In the genomic region with DNA sequence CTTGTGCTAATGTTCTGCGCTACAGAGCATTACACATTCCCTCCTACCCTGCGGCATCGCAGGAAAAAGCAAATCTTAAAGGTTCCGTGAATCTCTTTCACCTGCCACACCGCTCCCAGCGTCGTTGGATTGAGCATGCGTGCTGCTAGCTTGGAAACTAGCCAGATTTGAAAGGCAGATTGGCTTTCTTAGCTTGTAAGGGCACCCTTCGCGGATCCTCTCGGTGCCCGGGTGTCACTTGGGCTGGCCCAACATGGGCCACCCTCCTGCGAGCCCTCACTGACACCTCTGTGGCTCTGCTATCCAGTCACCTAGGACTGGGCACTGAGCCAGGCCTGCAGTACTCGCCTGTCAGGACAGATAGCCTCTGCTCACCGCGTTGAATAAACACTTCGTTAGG, we compare ENCODE assay signal across 10 mouse cellular contexts.
DNase-seq lines count a peak whose midpoint lies in the region; ATAC-seq lines count a peak whose summit lies in the region.
"Had no signal": no experiment of that assay in that cellular context is flagged by ENCODE, and none has a peak within 500 bp of the region (broad histone marks: within the 10 kb centered on the region; RNA-seq: fewer than 3 reads in every experiment).

No protein-coding gene starts in this region.

- no peaks in the 10 kb centered on the region for H3K27me3 ChIP-seq in midbrain, embryonic 13.5 days
- no peaks in the 10 kb centered on the region for H3K27me3 ChIP-seq in midbrain, embryonic 10.5 days (ENCODE audit: low read depth, poor library complexity, severe bottlenecking)
- H3K27me3 ChIP-seq in heart, embryonic 16.5 days (ENCODE audit: control insufficient read depth, insufficient read depth, low read length) = no peaks in the 10 kb centered on the region
- no peaks in the 10 kb centered on the region for H3K27me3 ChIP-seq in liver, embryonic 12.5 days (replicated peaks)
- no peaks in the 10 kb centered on the region for H3K27me3 ChIP-seq in kidney, embryonic 15.5 days
- H3K27me3 ChIP-seq: limb, embryonic 15.5 days had no signal

- WGBS in midbrain, embryonic 13.5 days = 57% methylated on average over 17 of the region's 17 CpGs
- WGBS in midbrain, embryonic 10.5 days = 84% methylated on average over 17 of the region's 17 CpGs
- WGBS in heart, embryonic 16.5 days = 33% methylated on average over 17 of the region's 17 CpGs
- WGBS in liver, embryonic 12.5 days (ENCODE audit: insufficient replicate concordance) = 67% methylated on average over 17 of the region's 17 CpGs
- WGBS in kidney, embryonic 15.5 days = 68% methylated on average over 17 of the region's 17 CpGs

- no peak overlapping the region for H3K9ac ChIP-seq in midbrain, embryonic 13.5 days (replicated peaks)
- no peak overlapping the region for H3K9ac ChIP-seq in heart, embryonic 16.5 days (ENCODE audit: low read length)
- no peak overlapping the region for H3K9ac ChIP-seq in liver, embryonic 12.5 days
- H3K9ac ChIP-seq in kidney, embryonic 15.5 days = no peak overlapping the region
- H3K9ac ChIP-seq: limb, embryonic 15.5 days had no signal

- H3K27ac ChIP-seq in midbrain, embryonic 13.5 days = peak overlapping the region; percentile 72
- no peak overlapping the region for H3K27ac ChIP-seq in midbrain, embryonic 10.5 days (replicated peaks)
- no peak overlapping the region for H3K27ac ChIP-seq in heart, embryonic 16.5 days (ENCODE audit: low read length)
- no peak overlapping the region for H3K27ac ChIP-seq in liver, embryonic 12.5 days
- no peak overlapping the region for H3K27ac ChIP-seq in kidney, embryonic 15.5 days
- H3K27ac ChIP-seq: limb, embryonic 15.5 days had no signal

- H3K4me2 ChIP-seq in midbrain, embryonic 13.5 days (replicated peaks) = 0 out of 2 replicates have a peak overlapping the region, but pooled peaks have one; percentile 5
- H3K4me2 ChIP-seq in heart, embryonic 16.5 days (ENCODE audit: low read depth, low read length) = peak overlapping the region; percentile 46
- H3K4me2 ChIP-seq in liver, embryonic 12.5 days = no peak overlapping the region
- H3K4me2 ChIP-seq in kidney, embryonic 15.5 days = no peak overlapping the region
- H3K4me2 ChIP-seq: limb, embryonic 15.5 days had no signal

- ATAC-seq in midbrain, embryonic 13.5 days = peak; percentile 75
- peak; percentile 41; the same call in 1 of the 2 replicates for ATAC-seq in heart, embryonic 16.5 days (replicated peaks; ENCODE audit: extremely low read depth, insufficient read depth, low FRiP score)
- ATAC-seq in liver, embryonic 12.5 days = no peak
- no peak for ATAC-seq in kidney, embryonic 15.5 days (replicated peaks; ENCODE audit: low FRiP score)

- peaks cover 48% of the 10 kb centered on the region for H3K4me1 ChIP-seq in midbrain, embryonic 13.5 days (replicated peaks)
- no peaks in the 10 kb centered on the region for H3K4me1 ChIP-seq in midbrain, embryonic 10.5 days
- peaks cover 4% of the 10 kb centered on the region for H3K4me1 ChIP-seq in heart, embryonic 16.5 days (ENCODE audit: control insufficient read depth, insufficient read depth, low read length)
- H3K4me1 ChIP-seq in liver, embryonic 12.5 days = no peaks in the 10 kb centered on the region
- no peaks in the 10 kb centered on the region for H3K4me1 ChIP-seq in kidney, embryonic 15.5 days
- H3K4me1 ChIP-seq: limb, embryonic 15.5 days had no signal

- no peak overlapping the region for H3K4me3 ChIP-seq in midbrain, embryonic 13.5 days (replicated peaks)
- no peak overlapping the region for H3K4me3 ChIP-seq in midbrain, embryonic 10.5 days
- peak overlapping the region; percentile 14; the same call in 1 of the 2 replicates for H3K4me3 ChIP-seq in heart, embryonic 16.5 days (ENCODE audit: low read length)
- H3K4me3 ChIP-seq in liver, embryonic 12.5 days = no peak overlapping the region
- no peak overlapping the region for H3K4me3 ChIP-seq in kidney, embryonic 15.5 days (replicated peaks)
- H3K4me3 ChIP-seq: limb, embryonic 15.5 days; myocyte had no signal

- peak; percentile 9 for DNase-seq in adrenal gland, postnatal 10 days
- no peak for DNase-seq in adrenal gland, postnatal 36 days
- no peak for DNase-seq in midbrain, embryonic 10.5 days (ENCODE audit: low spot score)
- peak; percentile 36 to 63 for DNase-seq in right cerebral cortex, adult 2 months (ENCODE audit: low spot score in 2 of 2)

- H3K9me3 ChIP-seq in midbrain, embryonic 13.5 days = no peaks in the 10 kb centered on the region
- no peaks in the 10 kb centered on the region for H3K9me3 ChIP-seq in midbrain, embryonic 10.5 days (replicated peaks)
- no peaks in the 10 kb centered on the region for H3K9me3 ChIP-seq in heart, embryonic 16.5 days (replicated peaks; ENCODE audit: control insufficient read depth, low read length)
- H3K9me3 ChIP-seq in liver, embryonic 12.5 days (replicated peaks) = no peaks in the 10 kb centered on the region
- no peaks in the 10 kb centered on the region for H3K9me3 ChIP-seq in kidney, embryonic 15.5 days (replicated peaks)
- H3K9me3 ChIP-seq: limb, embryonic 15.5 days had no signal

- no peaks in the 10 kb centered on the region for H3K36me3 ChIP-seq in midbrain, embryonic 13.5 days
- no peaks in the 10 kb centered on the region for H3K36me3 ChIP-seq in midbrain, embryonic 10.5 days
- no peaks in the 10 kb centered on the region for H3K36me3 ChIP-seq in heart, embryonic 16.5 days (ENCODE audit: control insufficient read depth, insufficient read depth)
- no peaks in the 10 kb centered on the region for H3K36me3 ChIP-seq in liver, embryonic 12.5 days
- no peaks in the 10 kb centered on the region for H3K36me3 ChIP-seq in kidney, embryonic 15.5 days
- H3K36me3 ChIP-seq: limb, embryonic 15.5 days had no signal

Comparison
In these comparisons a context has a peak if more than half of its experiments do, and no peak if none do; other contexts are left out.
1. DNase-seq: peak in adrenal gland, postnatal 10 days (single experiment) and right cerebral cortex, adult 2 months (2 of 2); none in adrenal gland, postnatal 36 days (0 of 2) and midbrain, embryonic 10.5 days (single experiment).
2. ATAC-seq: peak in midbrain, embryonic 13.5 days (single experiment) and heart, embryonic 16.5 days (single experiment); none in liver, embryonic 12.5 days (single experiment) and kidney, embryonic 15.5 days (single experiment).
3. H3K4me2 ChIP-seq: peak in midbrain, embryonic 13.5 days (single experiment) and heart, embryonic 16.5 days (single experiment); none in liver, embryonic 12.5 days (single experiment) and kidney, embryonic 15.5 days (single experiment).